Mouse (Mus musculus) heart, embryonic 11.5 days (tissue): Measurements from ENCODE around the gene Cyp2d11. TPM values are rescaled to one million over a fixed set of nuclear protein-coding genes. Genes with fewer than 3 reads are reported as not detected.

Experiments used
- ATAC-seq: fragments of 200-750 bp; cut with Nextera tagmentation; replicated peaks from 2 replicates; pipeline ENCODE4 v1.8.0; 2017; ENCODE audit warnings: moderate library complexity; ENCODE audit not compliant: insufficient number of reproducible peaks, low FRiP score, low TSS enrichment
- H3K27ac ChIP-seq: fragments of 300-500 bp; sonication (generic); 2 replicates; pipeline ENCODE4 v1.5.1; 2014; ENCODE audit warnings: mild to moderate bottlenecking, low read depth, low read length
- H3K27me3 ChIP-seq: fragments of 300-500 bp; sonication (generic); 2 replicates; pipeline ENCODE4 v1.6.1; 2014; ENCODE audit warnings: mild to moderate bottlenecking, low read length, mixed read lengths; ENCODE audit not compliant: control insufficient read depth, insufficient read depth
- H3K36me3 ChIP-seq: fragments of 300-500 bp; sonication (generic); 2 replicates; pipeline ENCODE4 v1.6.1; 2014; ENCODE audit warnings: mild to moderate bottlenecking, low read length, moderate library complexity, mixed read lengths; ENCODE audit not compliant: control insufficient read depth, insufficient read depth
- H3K4me1 ChIP-seq: fragments of 300-500 bp; sonication (generic); 2 replicates; pipeline ENCODE4 v1.6.1; 2014; ENCODE audit warnings: low read length; ENCODE audit not compliant: control insufficient read depth, insufficient read depth
- H3K4me2 ChIP-seq: fragments of 300-500 bp; sonication (generic); 2 replicates; pipeline ENCODE4 v1.6.1; 2014; ENCODE audit warnings: mild to moderate bottlenecking, moderate library complexity
- H3K4me3 ChIP-seq: fragments of 300-500 bp; sonication (generic); 2 replicates; pipeline ENCODE4 v1.5.1; 2014; ENCODE audit warnings: low read depth, low read length
- H3K9ac ChIP-seq: fragments of 300-500 bp; sonication (generic); 2 replicates; pipeline ENCODE4 v1.6.1; 2014; ENCODE audit warnings: mild to moderate bottlenecking, low read depth, low read length, moderate library complexity
- H3K9me3 ChIP-seq: fragments of 300-500 bp; sonication (generic); replicated peaks from 2 replicates; pipeline ENCODE4 v1.6.1; 2016; ENCODE audit warnings: low read length; ENCODE audit not compliant: control insufficient read depth
- WGBS: fragments of 180-500 bp; shearing (Covaris S2); extraction: QIAGEN DNeasy Blood & Tissue Kit; methylation state at CpG from one replicate; pipeline ENCODE4 v1.1.7; 2014; ENCODE audit not compliant: insufficient replicate concordance; 5-methylcytosine and 5-hydroxymethylcytosine counted together
- polyA plus RNA-seq: library from polyadenylated mRNA; unstranded; fragments of >200 nt; fragmentation: Nextera tagmentation; extraction: Ambion mirVana; gene quantifications from 2 replicates; pipeline ENCODE4 v1.2.1, GENCODE M21; 2014

Gene Cyp2d11
- polyA plus RNA-seq, 1 experiment from 2014 or later, result not detected

DNA sequence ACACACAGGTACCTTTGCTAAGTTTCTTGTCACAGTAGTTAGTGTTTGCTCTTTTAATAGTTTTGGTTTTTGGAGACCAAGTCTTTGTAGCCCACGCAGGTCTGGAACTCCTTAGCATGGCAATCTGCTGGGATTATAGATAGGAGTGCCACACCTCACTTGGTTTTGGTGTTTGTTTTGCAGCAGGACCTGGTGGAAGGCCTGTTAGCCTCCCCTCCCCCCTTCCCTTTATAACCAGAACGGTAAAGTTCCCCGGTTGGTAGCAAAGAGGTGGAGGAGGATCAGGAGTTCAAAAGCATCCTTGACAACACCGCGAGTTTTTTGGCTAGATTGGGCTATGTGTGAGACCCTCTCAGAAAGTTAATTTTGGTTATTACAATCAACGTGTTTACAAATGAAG lies 48.9 kb downstream of the Cyp2d11 start:
- H3K27ac ChIP-seq, result peak overlapping the region; percentile 62; the same call in 1 of the 2 replicates
- 76% methylated on average over 6 of the region's 6 CpGs for WGBS

DNA sequence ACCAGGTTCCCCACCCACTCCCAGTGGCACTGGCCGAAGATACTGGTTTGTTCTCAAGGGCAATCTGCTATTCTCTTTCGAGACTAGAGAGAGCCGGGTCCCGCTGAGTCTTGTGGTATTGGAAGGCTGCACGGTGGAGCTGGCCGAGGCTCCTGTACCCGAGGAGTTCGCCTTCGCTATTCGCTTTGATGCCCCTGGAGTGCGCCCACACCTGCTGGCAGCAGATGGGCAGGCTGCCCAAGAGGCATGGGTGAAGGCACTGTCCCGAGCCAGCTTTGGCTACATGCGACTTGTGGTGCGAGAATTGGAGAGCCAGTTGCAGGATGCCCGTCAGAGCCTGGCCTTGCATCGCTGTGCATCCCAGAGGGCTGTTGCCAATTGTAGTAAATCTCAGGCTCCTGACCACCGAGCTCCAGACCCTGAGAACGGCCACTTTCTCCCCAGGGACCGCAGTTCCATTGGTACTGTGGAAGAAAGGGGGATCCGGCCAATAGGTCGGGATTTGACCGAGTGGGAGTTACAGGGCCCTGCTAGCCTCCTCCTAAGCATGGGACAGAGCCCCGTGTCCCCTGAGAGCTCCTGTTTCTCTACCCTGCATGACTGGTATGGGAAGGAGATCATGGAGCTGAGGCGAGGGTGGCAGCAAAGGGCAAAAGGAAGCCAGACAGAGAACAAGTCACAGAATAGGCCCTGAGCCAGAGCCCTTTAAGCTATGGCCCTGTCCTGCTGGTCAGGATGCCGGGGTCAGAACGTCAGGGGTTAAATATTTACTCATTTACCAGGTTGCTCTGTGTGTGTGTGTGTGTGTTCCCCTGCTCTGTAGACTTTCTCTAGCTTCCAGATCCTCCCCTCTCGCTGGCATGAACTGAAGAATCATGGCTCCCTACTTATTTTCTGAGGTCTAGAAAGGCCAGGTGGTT lies 50.2 kb downstream of the Cyp2d11 start:
- Histone ChIP-seq H3K4me1 (peaks cover 30% of the 10 kb centered on the region), H3K9me3 (no peaks in the 10 kb centered on the region), H3K9ac (no peak overlapping the region), H3K27me3 (no peaks in the 10 kb centered on the region), H3K4me3 (no peak overlapping the region), H3K27ac (peak overlapping the region; percentile 60), H3K4me2 (peak overlapping the region; percentile 23; the same call in 1 of the 2 replicates), H3K36me3 (peaks cover 8% of the 10 kb centered on the region)
- WGBS, result 87% methylated on average over 27 of the region's 27 CpGs
- ATAC-seq, result no peak

More for the DNA sequence above, 48.9 kb downstream of the Cyp2d11 start:
- no peaks in the 10 kb centered on the region for H3K9me3 ChIP-seq
- H3K27me3 ChIP-seq, result no peaks in the 10 kb centered on the region
- peak overlapping the region; percentile 38 for H3K4me2 ChIP-seq
- peaks cover 26% of the 10 kb centered on the region for H3K4me1 ChIP-seq
- 0 out of 2 replicates have a peak overlapping the region, but pooled peaks have one; percentile 10 for H3K4me3 ChIP-seq
- no peak for ATAC-seq
- H3K36me3 ChIP-seq, result peaks cover 21% of the 10 kb centered on the region
- no peak overlapping the region for H3K9ac ChIP-seq

DNA sequence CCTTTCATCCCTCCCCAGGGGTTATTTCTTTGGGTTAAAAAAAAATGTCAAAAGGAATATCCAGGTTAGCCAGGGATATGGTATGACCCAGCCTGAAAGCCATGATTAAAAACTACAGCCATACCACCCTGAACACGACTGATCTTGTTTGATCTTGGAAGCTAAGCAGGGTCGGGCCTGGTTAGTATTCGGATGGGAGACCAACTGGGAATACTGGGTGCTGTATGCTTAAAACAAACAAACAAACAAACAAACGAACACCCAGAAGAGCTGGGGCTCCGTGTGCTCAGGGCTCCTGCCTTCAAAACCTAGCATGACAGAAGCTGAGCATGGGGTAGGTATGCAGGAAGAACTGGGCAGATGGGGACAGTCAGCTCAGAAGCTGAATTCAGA lies 51.3 kb downstream of the Cyp2d11 start:
- H3K4me3 ChIP-seq, result peak overlapping the region; percentile 51
- peak overlapping the region; percentile 94 for H3K27ac ChIP-seq
- no peak for ATAC-seq
- peaks cover 34% of the 10 kb centered on the region for H3K4me1 ChIP-seq
- H3K4me2 ChIP-seq, result peak overlapping the region; percentile 89
- H3K27me3 ChIP-seq, result no peaks in the 10 kb centered on the region
- peak overlapping the region; percentile 84; the same call in 1 of the 2 replicates for H3K9ac ChIP-seq
- H3K36me3 ChIP-seq, result no peaks in the 10 kb centered on the region
- 68% methylated on average over 5 of the region's 5 CpGs for WGBS
- H3K9me3 ChIP-seq, result no peaks in the 10 kb centered on the region

GRCm38 (mm10) chr15:82341675-82342542 lies 51.9 kb downstream of the Cyp2d11 start:
- Histone ChIP-seq H3K27ac (peak overlapping the region; percentile 94), H3K4me2 (peak overlapping the region; percentile 89), H3K9me3 (no peaks in the 10 kb centered on the region), H3K36me3 (no peaks in the 10 kb centered on the region), H3K27me3 (no peaks in the 10 kb centered on the region), H3K9ac (peak overlapping the region; percentile 84), H3K4me3 (peak overlapping the region; percentile 51), H3K4me1 (peaks cover 34% of the 10 kb centered on the region)
- ATAC-seq, result peak; percentile 24
- WGBS, result 35% methylated on average over 15 of the region's 15 CpGs

GRCm38 (mm10) chr15:82341036-82341501 lies 52.8 kb downstream of the Cyp2d11 start:
- no peaks in the 10 kb centered on the region for H3K9me3 ChIP-seq
- H3K27ac ChIP-seq, result peak overlapping the region; percentile 94
- peak; percentile 47 for ATAC-seq
- H3K36me3 ChIP-seq, result peaks cover 3% of the 10 kb centered on the region; the same call in 1 of the 2 replicates
- peaks cover 34% of the 10 kb centered on the region for H3K4me1 ChIP-seq
- WGBS, result 1% methylated on average over 38 of the region's 40 CpGs
- no peaks in the 10 kb centered on the region for H3K27me3 ChIP-seq
- H3K4me3 ChIP-seq, result peak overlapping the region; percentile 51
- peak overlapping the region; percentile 84 for H3K9ac ChIP-seq
- peak overlapping the region; percentile 89 for H3K4me2 ChIP-seq

DNA sequence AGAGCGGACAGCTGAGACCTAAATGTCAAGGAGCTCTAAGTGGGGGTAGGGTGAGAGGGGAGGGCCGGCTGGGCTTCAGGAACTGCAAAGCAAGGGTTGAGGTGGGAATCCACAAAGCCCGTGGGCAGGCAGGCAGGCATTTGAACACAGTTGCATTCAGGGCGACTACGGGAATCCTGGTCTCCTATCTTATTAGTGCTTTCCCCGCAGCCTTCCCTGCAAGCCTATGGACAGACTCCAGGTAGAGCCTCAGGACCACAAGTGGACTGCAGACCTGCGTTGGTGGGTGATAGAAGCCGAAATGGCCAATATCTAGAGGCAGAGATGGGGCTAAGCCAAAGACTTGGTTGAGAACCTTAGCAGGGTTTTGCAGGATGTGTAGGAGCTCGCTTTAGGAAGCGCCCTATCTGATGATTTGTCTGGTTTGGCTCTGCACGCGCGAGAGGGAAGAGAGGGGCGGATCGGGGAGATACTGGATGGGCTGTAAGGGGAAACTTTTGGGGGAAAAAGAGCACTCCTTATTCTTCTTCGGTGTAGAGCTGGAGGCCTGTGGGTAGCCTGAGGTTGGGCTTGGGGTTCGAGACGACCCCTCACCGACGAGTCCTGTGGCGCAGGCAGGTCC lies 53.3 kb downstream of the Cyp2d11 start:
- Histone ChIP-seq H3K36me3 (peaks cover 6% of the 10 kb centered on the region; the same call in 1 of the 2 replicates), H3K9ac (peak overlapping the region; percentile 84), H3K4me1 (peaks cover 34% of the 10 kb centered on the region), H3K4me2 (peak overlapping the region; percentile 89), H3K9me3 (no peaks in the 10 kb centered on the region), H3K4me3 (peak overlapping the region; percentile 51), H3K27ac (peak overlapping the region; percentile 94), H3K27me3 (no peaks in the 10 kb centered on the region)
- 26% methylated on average over 21 of the region's 21 CpGs for WGBS
- no peak for ATAC-seq

DNA sequence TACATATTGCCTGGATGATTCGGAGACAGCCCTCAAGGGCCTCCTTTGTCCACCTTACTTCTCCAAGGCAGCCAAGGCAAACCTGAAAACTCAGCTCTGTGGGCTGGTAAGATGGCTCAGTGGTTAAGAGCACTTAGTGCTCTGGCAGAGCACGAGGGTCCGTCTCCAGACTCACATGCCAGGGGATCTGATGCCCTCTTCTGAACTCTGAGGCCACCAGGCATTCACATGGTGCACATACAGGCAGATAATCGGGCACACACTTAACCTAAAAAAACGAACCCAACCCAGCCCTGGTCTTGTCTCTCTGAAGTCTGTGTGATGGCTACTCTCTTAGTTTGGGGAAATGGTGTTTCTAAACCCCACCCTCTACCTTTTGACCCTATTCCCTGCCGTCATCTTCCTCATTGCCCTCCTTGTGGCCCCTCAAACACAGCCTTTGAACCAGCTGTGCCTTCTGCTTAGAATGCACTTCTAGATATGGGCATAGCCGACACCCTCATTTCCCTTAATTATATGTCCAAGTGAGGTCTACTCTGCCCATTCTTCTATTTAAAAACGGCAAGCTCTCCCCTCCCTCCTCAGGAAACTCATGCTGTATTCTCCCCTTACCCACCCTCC lies 54.1 kb downstream of the Cyp2d11 start:
- Histone ChIP-seq H3K9ac (peak overlapping the region; percentile 48; the same call in 1 of the 2 replicates), H3K4me1 (peaks cover 34% of the 10 kb centered on the region), H3K36me3 (peaks cover 6% of the 10 kb centered on the region; the same call in 1 of the 2 replicates), H3K9me3 (no peaks in the 10 kb centered on the region), H3K27me3 (no peaks in the 10 kb centered on the region), H3K4me2 (peak overlapping the region; percentile 89; the same call in 1 of the 2 replicates), H3K4me3 (no peak overlapping the region), H3K27ac (peak overlapping the region; percentile 94)
- no peak for ATAC-seq
- WGBS, result 63% methylated on average over 8 of the region's 8 CpGs
